Mouse (Mus musculus) CH12.LX (cell line): Measurements from ENCODE around the gene Ssbp3. TPM values are rescaled to one million over a fixed set of nuclear protein-coding genes. Genes with fewer than 3 reads are reported as not detected.

Source experiments
- DNase-seq: peaks from one replicate; pipeline ENCODE4 v3.0.0-alpha.2; 2013; ENCODE audit errors: extremely low read depth
- H3K27ac ChIP-seq: 2 replicates; pipeline ENCODE4 v1.5.1; 2012; ENCODE audit warnings: low read depth, mild to moderate bottlenecking, control low read depth, moderate library complexity; ENCODE audit not compliant: insufficient read depth
- H3K27me3 ChIP-seq: replicated peaks from 2 replicates; pipeline ENCODE3; 2012; ENCODE audit warnings: inconsistent platforms
- H3K36me3 ChIP-seq, 2 experiments: replicated peaks in 1 of 2; 2 replicates each; pipeline versions ENCODE3 to v1.6.1; 2012; ENCODE audit warnings: inconsistent platforms in 1 of 2, low read length in 1 of 2, mild to moderate bottlenecking in 1 of 2, mixed read lengths in 1 of 2, moderate library complexity in 1 of 2; ENCODE audit not compliant: control insufficient read depth in 1 of 2, insufficient read depth in 1 of 2
- H3K4me1 ChIP-seq, 2 experiments: 2 replicates each; pipeline ENCODE4 v1.6.1; 2012; ENCODE audit warnings: inconsistent platforms in 1 of 2, moderate library complexity in 1 of 2; ENCODE audit not compliant: insufficient read depth in 2 of 2, control insufficient read depth in 1 of 2
- H3K4me2 ChIP-seq: 2 replicates; pipeline ENCODE4 v1.6.1; 2012; ENCODE audit warnings: low read depth, mild to moderate bottlenecking, control low read depth; ENCODE audit not compliant: poor library complexity, insufficient read depth, severe bottlenecking
- H3K4me3 ChIP-seq, 3 experiments: fragments of 150-350 bp in 1 of 3; sonication (generic) in 1 of 3; replicated peaks in 1 of 3; 2 replicates each; pipeline versions ENCODE3 to v1.5.1; 2011 to 2012; ENCODE audit warnings: low read depth in 2 of 3, low read length in 2 of 3, mild to moderate bottlenecking in 2 of 3, moderate library complexity in 2 of 3, control low read depth in 1 of 3, improper control_type of control experiment in 1 of 3, inconsistent platforms in 1 of 3, mixed read lengths in 1 of 3; ENCODE audit not compliant: poor library complexity in 1 of 3
- H3K79me2 ChIP-seq: replicated peaks from 2 replicates; pipeline ENCODE4 v1.6.1; 2012; ENCODE audit warnings: mild to moderate bottlenecking, moderate library complexity; ENCODE audit not compliant: control insufficient read depth, poor library complexity, insufficient read depth, severe bottlenecking; ENCODE audit errors: extremely low read depth
- H3K9ac ChIP-seq: 2 replicates; pipeline ENCODE4 v1.6.1; 2012; ENCODE audit warnings: low read depth, mild to moderate bottlenecking, control low read depth, moderate library complexity; ENCODE audit not compliant: insufficient read depth
- H3K9me3 ChIP-seq: replicated peaks from 2 replicates; pipeline ENCODE3; 2012; ENCODE audit warnings: low read length, inconsistent platforms, mixed read lengths
- CHD1 ChIP-seq: IDR thresholded peaks from 2 replicates; pipeline ENCODE4 v1.6.1; 2012; ENCODE audit warnings: low read depth, low read length, improper control_type of control experiment, inconsistent platforms
- CTCF ChIP-seq, 2 experiments: IDR thresholded peaks in 1 of 2; conservative IDR thresholded peaks in 1 of 2; 2 replicates each; pipeline ENCODE4 v1.5.1; 2011 to 2012; ENCODE audit warnings: low read depth in 2 of 2, low read length in 2 of 2, improper control_type of control experiment in 1 of 2, inconsistent platforms in 1 of 2, mild to moderate bottlenecking in 1 of 2, moderate library complexity in 1 of 2
- JUN ChIP-seq: IDR thresholded peaks from 2 replicates; pipeline ENCODE4 v1.6.1; 2011; ENCODE audit warnings: low read depth, mild to moderate bottlenecking, low read length, improper control_type of control experiment, moderate library complexity; ENCODE audit not compliant: insufficient read depth
- MXI1 ChIP-seq: IDR thresholded peaks from 2 replicates; pipeline ENCODE4 v1.6.1; 2011; ENCODE audit warnings: mild to moderate bottlenecking, low read depth, low read length, improper control_type of control experiment
- MYC ChIP-seq: IDR thresholded peaks from 2 replicates; pipeline ENCODE4 v1.6.1; 2011; ENCODE audit warnings: low read depth, mild to moderate bottlenecking, improper control_type of control experiment, low read length
- RAD21 ChIP-seq: IDR thresholded peaks from 2 replicates; pipeline ENCODE4 v1.6.1; 2011; ENCODE audit warnings: low read depth, mild to moderate bottlenecking, low read length, improper control_type of control experiment, moderate library complexity
- SIN3A ChIP-seq: IDR thresholded peaks from 2 replicates; pipeline ENCODE4 v1.6.1; 2012; ENCODE audit warnings: low read length, improper control_type of control experiment, inconsistent platforms
- SMC3 ChIP-seq: IDR thresholded peaks from 2 replicates; pipeline ENCODE4 v1.6.1; 2011; ENCODE audit warnings: low read depth, low read length, improper control_type of control experiment
- ZKSCAN1 ChIP-seq: IDR thresholded peaks from 2 replicates; pipeline ENCODE4 v1.6.1; 2012; ENCODE audit warnings: low read depth, inconsistent platforms, low read length, improper control_type of control experiment, borderline replicate concordance
- dilution Hi-C: fragments of 300-500 bp; cut with MboI; formaldehyde crosslinking; loops from 2 replicates; pipeline ENCODE4 v1.14.3; 2020; ENCODE audit warnings: low sequenced_read_pairs; ENCODE audit not compliant: extremely low pct_unique_long_range_greater_than_20kb, extremely low pct_ligation_motif_present
- in situ Hi-C: fragments of 300-500 bp; cut with MboI; formaldehyde crosslinking; loops from 3 replicates; pipeline ENCODE4 v1.14.3; 2019; ENCODE audit warnings: low sequenced_read_pairs, low pct_ligation_motif_present, low pct_unique_long_range_greater_than_20kb, mixed read lengths
- polyA plus RNA-seq: library from polyadenylated mRNA; unstranded; fragments of >175 nt; gene quantifications from 2 replicates; pipeline ENCODE4 v1.2.1, GENCODE M21; 2012; ENCODE audit warnings: low read depth; ENCODE audit not compliant: insufficient read length
- total RNA-seq, 2 experiments: library from RNA; depleted of rRNA; stranded (reverse); fragments of 300-350 nt in 1 of 2; fragments of >200 nt in 1 of 2; gene quantifications; 2 replicates each; pipeline ENCODE4 v1.2.3; 2012 to 2014

Gene Ssbp3
- total and polyA plus RNA-seq, 3 experiments = 32.4 to 129 (median 76.5) TPM

GRCm38 (mm10) chr4:107003786-107004185 lies 93.3 kb downstream of the Ssbp3 start:
- Histone ChIP-seq H3K79me2 (no peaks in the 10 kb centered on the region; the same call in 1 of the 2 replicates), H3K4me3 (no peak overlapping the region), H3K27me3 (no peaks in the 10 kb centered on the region), H3K4me2 (no peak overlapping the region), H3K36me3 (peaks cover 3 to 92% of the 10 kb centered on the region in 2 experiments), H3K27ac (no peak overlapping the region), H3K9ac (no peak overlapping the region), H3K4me1 (peaks cover 0 to 28% of the 10 kb centered on the region in 2 experiments; a peak in 2 of 4 replicates), H3K9me3 (no peaks in the 10 kb centered on the region)
- dilution Hi-C loops (no loop called here), in situ Hi-C loops (no loop called here)
- DNase-seq = no peak
- TF ChIP-seq JUN = no peak

GRCm38 (mm10) chr4:107004346-107004745 lies 93.8 kb downstream of the Ssbp3 start:
- dilution Hi-C loops (no loop called here), in situ Hi-C loops (no loop called here)
- Histone ChIP-seq H3K4me2 (no peak overlapping the region), H3K27ac (no peak overlapping the region), H3K36me3 (peaks cover 5 to 92% of the 10 kb centered on the region in 2 experiments), H3K9me3 (no peaks in the 10 kb centered on the region), H3K27me3 (no peaks in the 10 kb centered on the region), H3K4me1 (peaks cover 0 to 28% of the 10 kb centered on the region in 2 experiments; a peak in 2 of 4 replicates), H3K9ac (no peak overlapping the region), H3K79me2 (no peaks in the 10 kb centered on the region; the same call in 1 of the 2 replicates), H3K4me3 (no peak overlapping the region)
- no peak for DNase-seq
- no peak for TF ChIP-seq MYC
- no peak for TF ChIP-seq RAD21
- TF ChIP-seq ZKSCAN1 = no peak
- TF ChIP-seq, all 38 proteins: peak for 0

GRCm38 (mm10) chr4:107005166-107005565 lies 94.7 kb downstream of the Ssbp3 start:
- Histone ChIP-seq H3K9me3 (no peaks in the 10 kb centered on the region), H3K36me3 (peaks cover 14 to 92% of the 10 kb centered on the region in 2 experiments), H3K27ac (no peak overlapping the region), H3K79me2 (no peaks in the 10 kb centered on the region; the same call in 1 of the 2 replicates), H3K4me2 (no peak overlapping the region), H3K4me3 (no peak overlapping the region), H3K27me3 (no peaks in the 10 kb centered on the region), H3K4me1 (peaks cover 0 to 28% of the 10 kb centered on the region in 2 experiments; a peak in 2 of 4 replicates), H3K9ac (no peak overlapping the region)
- in situ Hi-C loops = no loop called here
- TF ChIP-seq SMC3 (no peak), CHD1 (no peak), CTCF (conservative IDR thresholded peaks at IDR 0.05 in 1 of 2, IDR thresholded peaks at IDR 0.05 in 1 of 2; ENCODE audit: low read depth in 2 of 2, low read length in 2 of 2) (no peak), MXI1 (no peak), SIN3A (no peak)
- dilution Hi-C loops = no loop called here
- DNase-seq = no peak
